Mouse (Mus musculus) heart, embryonic 13.5 days (tissue): ENCODE results near the gene Pcp2. TPM values are rescaled to one million over a fixed set of nuclear protein-coding genes. Genes with fewer than 3 reads are reported as not detected.
"Not testable (repeated sequence)": the region's sequence is repeated elsewhere in the genome, so short reads cannot be mapped to it uniquely, and the experiment has no call there.

ENCODE experiments used
- ATAC-seq: fragments of 200-750 bp; cut with Nextera tagmentation; 2 replicates; pipeline ENCODE4 v1.8.0; 2017; ENCODE audit warnings: moderate TSS enrichment; ENCODE audit not compliant: insufficient number of reproducible peaks, low FRiP score, low TSS enrichment; ENCODE audit errors: extremely low read depth
- H3K27ac ChIP-seq: fragments of 300-500 bp; sonication (generic); replicated peaks from 2 replicates; pipeline ENCODE4 v1.5.1; 2015; ENCODE audit warnings: moderate library complexity, mild to moderate bottlenecking, inconsistent platforms
- H3K27me3 ChIP-seq: fragments of 300-500 bp; sonication (generic); replicated peaks from 2 replicates; pipeline ENCODE4 v1.6.1; 2015; ENCODE audit warnings: mild to moderate bottlenecking, inconsistent platforms
- H3K36me3 ChIP-seq: fragments of 300-500 bp; sonication (generic); 2 replicates; pipeline ENCODE4 v1.6.1; 2015; ENCODE audit warnings: mild to moderate bottlenecking, inconsistent platforms
- H3K4me1 ChIP-seq: fragments of 300-500 bp; sonication (generic); 2 replicates; pipeline ENCODE4 v1.6.1; 2015; ENCODE audit warnings: inconsistent platforms
- H3K4me2 ChIP-seq: fragments of 300-500 bp; sonication (generic); 2 replicates; pipeline ENCODE4 v1.6.1; 2015; ENCODE audit warnings: inconsistent platforms, mild to moderate bottlenecking, moderate library complexity
- H3K4me3 ChIP-seq: fragments of 300-500 bp; sonication (generic); 2 replicates; pipeline ENCODE4 v1.5.1; 2015; ENCODE audit warnings: moderate library complexity, mild to moderate bottlenecking, inconsistent platforms
- H3K9ac ChIP-seq: fragments of 300-500 bp; sonication (generic); 2 replicates; pipeline ENCODE4 v1.6.1; 2015; ENCODE audit warnings: inconsistent platforms, mild to moderate bottlenecking, moderate library complexity
- H3K9me3 ChIP-seq: fragments of 300-500 bp; sonication (generic); 2 replicates; pipeline ENCODE4 v1.6.1; 2016; ENCODE audit warnings: inconsistent platforms
- WGBS: fragments of 180-500 bp; shearing (Covaris S2); methylation state at CpG from one replicate; pipeline ENCODE4 v1.1.7; 2015; ENCODE audit warnings: mixed read lengths; 5-methylcytosine and 5-hydroxymethylcytosine counted together
- polyA plus RNA-seq: library from polyadenylated mRNA; unstranded; fragments of >200 nt; fragmentation: Nextera tagmentation; extraction: Ambion mirVana; gene quantifications from 2 replicates; pipeline ENCODE4 v1.2.1, GENCODE M21; 2015

The Pcp2 gene
- polyA plus RNA-seq, 1 experiment from 2014 or later: not detected

GRCm38 (mm10) chr8:3587391-3588257 is 37.7 kb downstream of the Pcp2 start:
- H3K27me3 ChIP-seq: peaks cover 25% of the 10 kb centered on the region
- ATAC-seq: no peak
- peaks cover 7% of the 10 kb centered on the region for H3K4me1 ChIP-seq
- H3K4me3 ChIP-seq: peak overlapping the region; percentile 80
- peak overlapping the region; percentile 84 for H3K9ac ChIP-seq
- H3K4me2 ChIP-seq: peak overlapping the region; percentile 98
- H3K36me3 ChIP-seq: no peaks in the 10 kb centered on the region
- H3K27ac ChIP-seq: no peak overlapping the region
- H3K9me3 ChIP-seq: no peaks in the 10 kb centered on the region
- WGBS: under 1% methylated on average over 77 of the region's 77 CpGs

GRCm38 (mm10) chr8:3586993-3587390 is 38.4 kb downstream of the Pcp2 start, which contains the start of gene Camsap3:
Gene Camsap3, plus strand, starts transcription at chr8:3587293.
- H3K36me3 ChIP-seq: no peaks in the 10 kb centered on the region
- ATAC-seq: no peak
- H3K27me3 ChIP-seq: peaks cover 25% of the 10 kb centered on the region
- H3K4me3 ChIP-seq: peak within 1 kb of the TSS; percentile 80
- H3K4me2 ChIP-seq: peak within 1 kb of the TSS; percentile 98
- no peaks in the 10 kb centered on the region for H3K9me3 ChIP-seq
- peaks cover 7% of the 10 kb centered on the region for H3K4me1 ChIP-seq
- H3K27ac ChIP-seq: no peak within 1 kb of the TSS
- H3K9ac ChIP-seq: peak within 1 kb of the TSS; percentile 84
- WGBS: 15% methylated on average over 7 of the region's 7 CpGs

GRCm38 (mm10) chr8:3586452-3586851 is 38.9 kb downstream of the Pcp2 start:
- no peak for ATAC-seq
- Histone ChIP-seq H3K4me2 (no peak overlapping the region), H3K27me3 (peaks cover 25% of the 10 kb centered on the region), H3K4me3 (no peak overlapping the region), H3K9ac (no peak overlapping the region), H3K27ac (no peak overlapping the region), H3K36me3 (no peaks in the 10 kb centered on the region), H3K4me1 (peaks cover 7% of the 10 kb centered on the region), H3K9me3 (no peaks in the 10 kb centered on the region)
- WGBS: 88% methylated on average over 2 of the region's 2 CpGs

GRCm38 (mm10) chr8:3581961-3582360 is 43.4 kb downstream of the Pcp2 start:
- not testable (repeated sequence) for H3K9ac ChIP-seq, H3K4me2 ChIP-seq, ATAC-seq, H3K27ac ChIP-seq, H3K4me1 ChIP-seq, H3K36me3 ChIP-seq, H3K9me3 ChIP-seq, H3K4me3 ChIP-seq
- H3K27me3 ChIP-seq: peaks cover 11% of the 10 kb centered on the region
- 81% methylated on average over 1 of the region's 3 CpGs for WGBS

GRCm38 (mm10) chr8:3579390-3580364 is 45.7 kb downstream of the Pcp2 start:
- no peaks in the 10 kb centered on the region for H3K36me3 ChIP-seq
- WGBS: 74% methylated on average over 9 of the region's 9 CpGs
- ATAC-seq: no peak
- H3K9me3 ChIP-seq: no peaks in the 10 kb centered on the region
- no peaks in the 10 kb centered on the region for H3K27me3 ChIP-seq
- H3K9ac ChIP-seq: no peak overlapping the region
- H3K4me2 ChIP-seq: no peak overlapping the region
- no peaks in the 10 kb centered on the region for H3K4me1 ChIP-seq
- no peak overlapping the region for H3K4me3 ChIP-seq
- H3K27ac ChIP-seq: no peak overlapping the region

- no peaks in the 10 kb centered on the region for H3K27me3 ChIP-seq
- no peaks in the 10 kb centered on the region for H3K36me3 ChIP-seq
- ATAC-seq: no peak
- H3K4me3 ChIP-seq: no peak overlapping the region
- WGBS: 64% methylated on average over 15 of the region's 15 CpGs
- H3K4me1 ChIP-seq: no peaks in the 10 kb centered on the region
- H3K27ac ChIP-seq: no peak overlapping the region
- no peak overlapping the region for H3K9ac ChIP-seq
- no peaks in the 10 kb centered on the region for H3K9me3 ChIP-seq
- no peak overlapping the region for H3K4me2 ChIP-seq
Measured at GRCm38 (mm10) chr8:3576211-3576960, 49.0 kb downstream of the Pcp2 start.

- no peak for ATAC-seq
- Histone ChIP-seq H3K4me1 (no peaks in the 10 kb centered on the region), H3K9ac (no peak overlapping the region), H3K36me3 (no peaks in the 10 kb centered on the region), H3K9me3 (no peaks in the 10 kb centered on the region), H3K27me3 (no peaks in the 10 kb centered on the region), H3K4me2 (no peak overlapping the region), H3K27ac (no peak overlapping the region), H3K4me3 (no peak overlapping the region)
- 85% methylated on average over 3 of the region's 3 CpGs for WGBS
Measured at GRCm38 (mm10) chr8:3574546-3574945, 50.8 kb downstream of the Pcp2 start.

Other genes with a start within 250 kb of the Pcp2 start
- gene Arhgef18, start 232.5 kb downstream of the Pcp2 start, polyA plus RNA-seq: 4.9 and 5.4 TPM in 2 replicates
- gene Pex11g, start 157.9 kb downstream of the Pcp2 start, polyA plus RNA-seq: 4.9 and 7.2 TPM in 2 replicates
- not detected in 2 replicates for gene Tex45, start 154.7 kb downstream of the Pcp2 start, polyA plus RNA-seq
- 30.7 and 32.0 TPM in 2 replicates for gene Zfp358, start 132.4 kb downstream of the Pcp2 start, polyA plus RNA-seq
- gene Mcoln1, start 125.1 kb downstream of the Pcp2 start, polyA plus RNA-seq: 46.1 and 46.7 TPM in 2 replicates
- gene Pnpla6, start 110.2 kb downstream of the Pcp2 start, polyA plus RNA-seq: 16.6 and 18.0 TPM in 2 replicates
- gene C330021F23Rik, start 57.6 kb downstream of the Pcp2 start, polyA plus RNA-seq: 5.5 and 7.2 TPM in 2 replicates
- gene Camsap3, start 38.3 kb downstream of the Pcp2 start, polyA plus RNA-seq: 1.9 TPM in 2 replicates
- gene Xab2, start 4.2 kb downstream of the Pcp2 start, polyA plus RNA-seq: 32.8 TPM in 2 replicates
- 97.0 and 108 TPM in 2 replicates for gene Pet100, start 4.0 kb downstream of the Pcp2 start, polyA plus RNA-seq
- gene Stxbp2, start 5.4 kb upstream of the Pcp2 start, polyA plus RNA-seq: 45.6 and 51.8 TPM in 2 replicates
- gene Retn, start 30.2 kb upstream of the Pcp2 start, polyA plus RNA-seq: not detected in 2 replicates
- 0.42 TPM in 1 of 2 replicates, not detected in the other for gene Mcemp1, start 40.2 kb upstream of the Pcp2 start, polyA plus RNA-seq
- 9.0 and 9.7 TPM in 2 replicates for gene Fcor, start 46.8 kb upstream of the Pcp2 start, polyA plus RNA-seq
- 31.8 and 36.9 TPM in 2 replicates for gene Trappc5, start 50.8 kb upstream of the Pcp2 start, polyA plus RNA-seq
- 0.19 and 0.21 TPM in 2 replicates for gene Fcer2a, start 68.6 kb upstream of the Pcp2 start, polyA plus RNA-seq
- 3.7 and 5.9 TPM in 2 replicates for gene Clec4g, start 95.1 kb upstream of the Pcp2 start, polyA plus RNA-seq
- not detected in 2 replicates for gene Cd209a, start 123.4 kb upstream of the Pcp2 start, polyA plus RNA-seq
- not detected in 2 replicates for gene Cd209e, start 228.8 kb upstream of the Pcp2 start, polyA plus RNA-seq